Mouse (Mus musculus) myocyte (in vitro differentiated cells): Measurements from ENCODE around the gene Fam20c. TPM values are rescaled to one million over a fixed set of nuclear protein-coding genes. Genes with fewer than 3 reads are reported as not detected.

Experiments
- H3K27me3 ChIP-seq: one replicate; pipeline ENCODE4 v1.6.1; 2011; ENCODE audit not compliant: control insufficient read depth, insufficient read depth, insufficient read length
- H3K36me3 ChIP-seq: one replicate; pipeline ENCODE4 v1.6.1; 2011; ENCODE audit not compliant: control insufficient read depth, insufficient read depth
- H3K4me2 ChIP-seq: one replicate; pipeline ENCODE4 v1.6.1; 2011; ENCODE audit warnings: low read depth, control low read depth
- H3K4me3 ChIP-seq: one replicate; pipeline ENCODE4 v1.5.1; 2011; ENCODE audit warnings: mild to moderate bottlenecking, control low read depth, moderate library complexity
- H3K79me2 ChIP-seq: one replicate; pipeline ENCODE4 v1.6.1; 2011; ENCODE audit not compliant: control insufficient read depth, insufficient read depth
- H3ac ChIP-seq: one replicate; pipeline ENCODE4 v1.6.1; 2011; ENCODE audit not compliant: control insufficient read depth, insufficient read length
- CEBPB ChIP-seq: IDR thresholded peaks from 2 replicates; pipeline ENCODE4 v1.6.1; 2011; ENCODE audit warnings: mild to moderate bottlenecking, moderate library complexity; ENCODE audit not compliant: poor library complexity, insufficient read depth, severe bottlenecking
- E2F4 ChIP-seq: IDR thresholded peaks from one replicate; pipeline ENCODE4 v1.6.1; 2011; ENCODE audit warnings: mild to moderate bottlenecking, control low read depth, moderate library complexity; ENCODE audit not compliant: insufficient read depth
- MAX ChIP-seq: IDR thresholded peaks from one replicate; pipeline ENCODE4 v1.6.1; 2011; ENCODE audit warnings: low read depth, mild to moderate bottlenecking, control low read depth
- MYOD1 ChIP-seq, 3 experiments: IDR thresholded peaks; one replicate each; pipeline ENCODE4 v1.6.1; 2011; ENCODE audit warnings: control low read depth in 2 of 3, low read depth in 2 of 3, mild to moderate bottlenecking in 2 of 3, moderate library complexity in 1 of 3; ENCODE audit not compliant: insufficient read length in 2 of 3, control insufficient read depth in 1 of 3
- MYOG ChIP-seq, 3 experiments: IDR thresholded peaks; one replicate each; pipeline ENCODE4 v1.6.1; 2011; ENCODE audit warnings: control low read depth in 2 of 3, low read depth in 2 of 3, mild to moderate bottlenecking in 2 of 3; ENCODE audit not compliant: insufficient read length in 2 of 3, control insufficient read depth in 1 of 3, insufficient read depth in 1 of 3
- POLR2A ChIP-seq: IDR thresholded peaks from one replicate; pipeline ENCODE4 v1.6.1; 2011; ENCODE audit warnings: low read depth, mild to moderate bottlenecking, control low read depth, moderate library complexity; ENCODE audit not compliant: insufficient read length
- POLR2AphosphoS2 ChIP-seq: IDR thresholded peaks from one replicate; pipeline ENCODE4 v1.6.1; 2011; ENCODE audit warnings: low read depth, control low read depth; ENCODE audit not compliant: insufficient read length
- REST ChIP-seq: IDR thresholded peaks from one replicate; pipeline ENCODE4 v1.6.1; 2011; ENCODE audit warnings: mild to moderate bottlenecking, control low read depth, moderate library complexity; ENCODE audit not compliant: insufficient read depth, insufficient read length
- SRF ChIP-seq: IDR thresholded peaks from one replicate; pipeline ENCODE4 v1.6.1; 2011; ENCODE audit warnings: low read depth; ENCODE audit not compliant: control insufficient read depth, insufficient read length
- TCF12 ChIP-seq: IDR thresholded peaks from one replicate; pipeline ENCODE4 v1.6.1; 2011; ENCODE audit warnings: mild to moderate bottlenecking, control low read depth; ENCODE audit not compliant: poor library complexity, insufficient read depth, severe bottlenecking
- TCF3 ChIP-seq: IDR thresholded peaks from one replicate; pipeline ENCODE4 v1.6.1; 2011; ENCODE audit warnings: low read depth, control low read depth; ENCODE audit not compliant: insufficient read length
- USF1 ChIP-seq: IDR thresholded peaks from one replicate; pipeline ENCODE4 v1.6.1; 2011; ENCODE audit warnings: low read depth, mild to moderate bottlenecking, control low read depth, moderate library complexity
- polyA plus RNA-seq: library from polyadenylated mRNA; unstranded; fragments of >200 nt; fragmentation: generic; extraction: Trizol; gene quantifications from one replicate; pipeline ENCODE4 v1.2.1, GENCODE M21; 2012; ENCODE audit warnings: missing spikeins

The Fam20c gene
- polyA plus RNA-seq, 1 experiment: 37.5 TPM

DNA sequence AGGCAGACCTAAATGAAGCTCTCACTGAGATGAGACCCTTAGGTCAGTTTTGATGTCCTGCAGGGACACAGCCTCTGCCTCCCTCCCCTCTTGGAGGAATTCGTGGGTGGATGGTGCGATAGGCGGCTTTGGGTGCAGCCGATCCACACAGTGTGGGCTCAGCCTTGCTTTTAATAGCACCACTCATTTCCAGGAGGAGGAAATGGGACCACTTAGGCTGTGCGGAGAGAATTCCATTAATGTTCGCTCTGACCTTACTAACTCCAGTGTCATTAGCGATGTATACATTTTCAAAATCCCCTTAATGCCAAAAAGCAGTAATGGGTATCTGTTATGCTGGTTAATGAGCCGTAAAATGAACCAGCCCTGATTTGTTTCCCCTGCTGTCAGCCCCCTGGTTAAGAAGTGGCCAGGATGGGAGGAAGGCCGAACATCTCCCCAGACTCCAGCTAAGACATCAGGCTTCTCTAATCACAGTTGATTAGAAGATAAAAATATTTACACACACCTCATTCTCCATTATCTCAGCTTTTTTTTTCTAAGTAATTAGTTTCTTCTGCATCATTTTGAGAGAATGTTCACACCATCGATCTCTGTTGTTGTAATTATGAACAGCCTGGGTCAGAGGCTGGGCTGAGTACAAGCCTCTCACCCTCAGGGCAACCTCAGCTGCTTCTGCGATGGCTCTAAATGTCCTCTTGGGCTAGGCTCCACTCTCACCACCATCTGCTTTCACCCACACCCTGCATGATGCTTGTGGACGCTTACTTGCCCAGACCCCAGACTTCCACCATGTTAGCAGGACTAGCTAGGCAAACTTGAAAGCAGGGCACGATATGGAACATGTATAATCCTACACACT, 33.8 kb upstream of the Fam20c start:
- Histone ChIP-seq H3K4me3 (no peak overlapping the region), H3K79me2 (no peaks in the 10 kb centered on the region), H3K4me2 (no peak overlapping the region), H3ac (no peak overlapping the region), H3K27me3 (no peaks in the 10 kb centered on the region), H3K36me3 (no peaks in the 10 kb centered on the region)
- TF ChIP-seq SRF (no peak), MYOD1 (IDR thresholded peaks at IDR 0.05; ENCODE audit: control insufficient read depth in 1 of 3, insufficient read length in 2 of 3, low read depth in 2 of 3) (no peak), REST (no peak), POLR2AphosphoS2 (no peak)

DNA sequence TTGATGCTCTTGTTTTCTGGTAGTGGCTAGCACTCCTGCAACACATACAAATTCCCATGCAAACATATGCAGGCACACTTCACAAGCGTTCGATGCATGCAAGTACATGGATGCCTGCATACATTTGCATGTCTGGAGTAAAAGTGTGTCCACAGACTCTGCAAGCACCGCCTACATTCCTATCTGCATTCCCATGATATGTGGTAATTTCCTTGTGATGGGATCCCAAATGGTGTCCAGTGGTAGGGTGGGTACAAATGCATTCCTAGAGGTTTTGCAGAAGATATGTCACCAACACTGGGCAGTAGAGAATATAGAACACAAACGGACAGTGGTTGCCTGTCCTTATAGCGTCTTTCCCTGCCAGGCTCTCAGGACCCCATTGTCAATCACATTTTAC, 29.9 kb upstream of the Fam20c start:
- TF ChIP-seq TCF12: no peak
- H3K4me3 ChIP-seq: no peak overlapping the region
- no peaks in the 10 kb centered on the region for H3K79me2 ChIP-seq
- H3K27me3 ChIP-seq: no peaks in the 10 kb centered on the region
- H3K4me2 ChIP-seq: peak overlapping the region; percentile 19
- no peak overlapping the region for H3ac ChIP-seq
- no peaks in the 10 kb centered on the region for H3K36me3 ChIP-seq

DNA sequence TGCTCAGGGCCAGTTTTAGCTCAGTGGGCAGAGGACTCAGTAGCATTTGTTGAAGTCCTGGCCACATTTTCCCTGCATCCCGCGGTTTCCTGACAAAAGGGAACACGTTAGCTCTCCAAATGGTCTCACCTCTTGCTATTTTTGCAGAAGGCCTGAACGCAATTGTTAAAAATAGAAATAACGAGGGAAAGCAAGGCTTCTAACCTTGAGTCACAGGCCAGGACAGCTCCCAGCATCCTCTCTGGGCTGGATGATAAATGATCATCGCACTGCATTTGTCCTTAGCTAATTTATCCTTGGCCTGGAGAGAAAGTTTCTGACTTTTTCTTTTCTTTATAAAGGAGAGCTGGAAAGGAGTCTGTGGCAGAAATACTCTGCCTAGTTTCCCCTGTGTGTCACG, 29.2 kb upstream of the Fam20c start:
- Histone ChIP-seq H3K4me3 (no peak overlapping the region), H3K79me2 (no peaks in the 10 kb centered on the region), H3K36me3 (no peaks in the 10 kb centered on the region), H3K27me3 (no peaks in the 10 kb centered on the region), H3K4me2 (no peak overlapping the region), H3ac (no peak overlapping the region)
- no peak for TF ChIP-seq MYOG (IDR thresholded peaks at IDR 0.05; ENCODE audit: control insufficient read depth in 1 of 3, insufficient read depth in 1 of 3, insufficient read length in 2 of 3, low read depth in 2 of 3)
- no peak for TF ChIP-seq USF1
- no peak for TF ChIP-seq MAX
- no peak for TF ChIP-seq TCF3
- no peak for TF ChIP-seq TCF12
- no peak for TF ChIP-seq E2F4
- TF ChIP-seq POLR2A: no peak
- TF ChIP-seq POLR2AphosphoS2: no peak
- TF ChIP-seq CEBPB: no peak
- TF ChIP-seq SRF: no peak
- no peak for TF ChIP-seq MYOD1 (IDR thresholded peaks at IDR 0.05; ENCODE audit: control insufficient read depth in 1 of 3, insufficient read length in 2 of 3, low read depth in 2 of 3)

DNA sequence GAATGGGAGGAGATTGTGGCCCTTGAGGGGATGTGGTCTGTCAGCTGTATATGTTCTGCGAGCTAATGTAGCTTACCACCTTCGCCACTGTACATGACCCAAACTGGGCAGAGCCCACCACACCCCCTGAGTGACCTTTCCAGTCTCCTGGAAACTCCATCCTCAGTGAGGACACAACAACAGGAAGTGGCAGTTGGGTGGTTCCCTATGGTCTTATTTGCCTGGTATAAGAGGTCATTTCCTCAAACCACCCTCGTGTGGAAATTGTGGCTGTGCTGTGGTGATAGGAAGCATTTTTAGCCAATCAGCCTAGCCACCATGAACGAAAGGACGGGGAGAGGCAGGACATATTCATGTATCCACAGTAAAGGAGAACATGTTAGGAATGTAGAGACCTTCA, 23.5 kb upstream of the Fam20c start:
- H3K36me3 ChIP-seq: no peaks in the 10 kb centered on the region
- no peak overlapping the region for H3K4me3 ChIP-seq
- no peaks in the 10 kb centered on the region for H3K79me2 ChIP-seq

DNA sequence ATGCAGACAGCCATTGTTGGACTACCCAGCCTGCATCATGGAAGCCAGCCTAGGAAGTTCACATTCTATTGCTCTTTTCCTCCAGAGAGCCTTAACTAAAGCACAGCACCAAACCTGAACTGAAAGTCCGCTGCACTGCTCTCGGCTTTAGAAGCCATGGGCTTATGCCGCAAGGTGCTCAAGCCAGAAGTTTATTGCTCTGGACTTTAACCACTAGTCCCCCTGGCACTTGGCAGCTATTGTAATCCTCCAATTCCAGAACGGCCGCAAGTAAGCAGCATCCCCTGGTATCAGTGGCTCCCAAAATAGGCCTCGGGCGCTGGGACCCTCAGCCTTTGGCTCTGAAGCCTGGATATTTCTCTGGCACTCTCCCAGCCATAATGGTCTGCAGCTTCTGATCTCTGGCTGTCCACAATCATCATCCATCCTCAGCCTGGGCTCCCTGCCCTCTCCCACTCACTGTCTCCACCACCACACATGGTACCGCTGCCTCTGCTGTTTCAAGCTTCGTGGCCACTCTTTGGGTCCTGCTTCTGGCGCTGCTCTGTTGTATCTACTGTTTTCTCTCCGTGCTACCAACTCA, 20.9 kb upstream of the Fam20c start:
- Histone ChIP-seq H3K79me2 (no peaks in the 10 kb centered on the region), H3K27me3 (no peaks in the 10 kb centered on the region), H3K4me3 (no peak overlapping the region), H3ac (no peak overlapping the region), H3K36me3 (no peaks in the 10 kb centered on the region), H3K4me2 (no peak overlapping the region)
- TF ChIP-seq E2F4: no peak
- no peak for TF ChIP-seq CEBPB
- no peak for TF ChIP-seq MYOG (IDR thresholded peaks at IDR 0.05; ENCODE audit: control insufficient read depth in 1 of 3, insufficient read depth in 1 of 3, insufficient read length in 2 of 3, low read depth in 2 of 3)
- no peak for TF ChIP-seq TCF3
- TF ChIP-seq SRF: no peak
- TF ChIP-seq POLR2A: no peak
- TF ChIP-seq TCF12: no peak
- TF ChIP-seq POLR2AphosphoS2: no peak
- TF ChIP-seq MYOD1 (IDR thresholded peaks at IDR 0.05; ENCODE audit: control insufficient read depth in 1 of 3, insufficient read length in 2 of 3, low read depth in 2 of 3): no peak
- TF ChIP-seq MAX: no peak
- TF ChIP-seq REST: no peak
- no peak for TF ChIP-seq USF1

More for the DNA sequence above, 23.5 kb upstream of the Fam20c start:
- Histone ChIP-seq H3ac (no peak overlapping the region), H3K4me2 (no peak overlapping the region), H3K27me3 (no peaks in the 10 kb centered on the region)
- TF ChIP-seq E2F4: no peak
- no peak for TF ChIP-seq MYOD1 (IDR thresholded peaks at IDR 0.05; ENCODE audit: control insufficient read depth in 1 of 3, insufficient read length in 2 of 3, low read depth in 2 of 3)
- no peak for TF ChIP-seq TCF3
- TF ChIP-seq TCF12: no peak
- no peak for TF ChIP-seq POLR2A
- no peak for TF ChIP-seq MYOG (IDR thresholded peaks at IDR 0.05; ENCODE audit: control insufficient read depth in 1 of 3, insufficient read depth in 1 of 3, insufficient read length in 2 of 3, low read depth in 2 of 3)
- TF ChIP-seq CEBPB: no peak
